8 mouse cellular contexts compared by ENCODE assay signal in the genomic region with DNA sequence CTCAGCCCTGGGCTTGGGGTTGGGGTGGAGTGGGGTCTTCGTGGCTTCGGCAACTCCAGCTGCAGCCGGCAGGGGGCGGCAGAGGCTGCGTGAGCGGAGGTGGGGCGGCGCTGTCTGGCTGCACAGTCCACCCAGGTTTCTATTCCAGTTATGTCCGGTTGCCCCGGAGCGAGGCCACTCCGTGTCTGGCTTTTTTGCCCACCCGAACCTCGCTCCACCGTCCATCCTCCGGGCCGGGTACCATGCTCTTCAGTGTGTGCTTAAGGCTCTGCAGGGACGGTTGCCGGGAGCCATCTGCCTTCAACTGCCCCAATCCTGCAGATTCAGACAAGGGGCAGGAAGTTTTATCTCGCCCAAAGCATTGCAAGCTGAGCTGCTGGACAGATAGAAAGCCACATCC. TPM values are rescaled to one million over a fixed set of nuclear protein-coding genes. Genes with fewer than 3 reads are reported as not detected.
A peak's percentile ranks its signal among the peaks of the same experiment; 100 is the strongest.
DNase-seq lines count a peak whose midpoint lies in the region; ATAC-seq lines count a peak whose summit lies in the region.

No protein-coding gene starts in this region.

- DNase-seq in ZHBTc4 (ENCODE audit: low read depth, low spot score), result peak; percentile 75
- DNase-seq in cerebellum, postnatal 36 days, result peak; percentile 47 to 58
- DNase-seq in gastrocnemius, adult 18-20 months (ENCODE audit: low spot score), result peak; percentile 24
- DNase-seq in hindbrain, embryonic 14.5 days (ENCODE audit: low spot score), result peak; percentile 76
- DNase-seq in left cerebral cortex, postnatal 25 days (ENCODE audit: low spot score in 2 of 2), result peak; percentile 31 to 42
- DNase-seq in right cerebral cortex, adult 18-20 months, result peak; percentile 41
- DNase-seq in urinary bladder, postnatal 36 days (ENCODE audit: low spot score in 2 of 2), result peak; percentile 5 to 28

- peak overlapping the region; percentile 49; the same call in 1 of the 2 replicates for H3K9ac ChIP-seq in hindbrain, embryonic 14.5 days

- H3K4me1 ChIP-seq in hindbrain, embryonic 14.5 days (replicated peaks; ENCODE audit: control insufficient read depth, insufficient read depth, low read length), result no peaks in the 10 kb centered on the region

- H3K4me3 ChIP-seq in hindbrain, embryonic 14.5 days (replicated peaks; ENCODE audit: low read length), result peak overlapping the region; percentile 33

- 0 out of 2 replicates have a peak, but pooled peaks cover 5% of the 10 kb centered on the region for H3K27me3 ChIP-seq in hindbrain, embryonic 14.5 days (ENCODE audit: control insufficient read depth, insufficient read depth, low read length)

- no peaks in the 10 kb centered on the region for H3K9me3 ChIP-seq in hindbrain, embryonic 14.5 days (ENCODE audit: control insufficient read depth, low read length)

- H3K27ac ChIP-seq in hindbrain, embryonic 14.5 days, result no peak overlapping the region

- H3K4me2 ChIP-seq in hindbrain, embryonic 14.5 days (replicated peaks), result peak overlapping the region; percentile 65

- no peaks in the 10 kb centered on the region for H3K36me3 ChIP-seq in hindbrain, embryonic 14.5 days (replicated peaks; ENCODE audit: control insufficient read depth, insufficient read depth)

- WGBS in hindbrain, embryonic 14.5 days, result 0% methylated on average over 20 of the region's 20 CpGs

- ATAC-seq in hindbrain, embryonic 14.5 days (ENCODE audit: low FRiP score), result peak; percentile 89
- ATAC-seq in megakaryocyte progenitor cell, adult 5-6 weeks (replicated peaks; ENCODE audit: poor library complexity), result peak; percentile 100

- intact Hi-C loops in left cerebral cortex, postnatal 25 days (cut with DNase I), result no loop called here

RNA-seq across cellular contexts. Expression of a gene that starts 36.3 kb away (rescaled TPM):
- not detected for total RNA-seq in gastrocnemius, adult 18-20 months (2021)
- 1.6 and 2.1 TPM in 2 replicates for polyA plus RNA-seq in hindbrain, embryonic 14.5 days (2014; fragmentation: Nextera tagmentation; extraction: Ambion mirVana)
- total RNA-seq in left cerebral cortex, postnatal 25 days (2021), result 1 to 10 TPM; 4.6 to 4.7 TPM
- 0.07 TPM in 1 of 2 replicates, not detected in the other for total RNA-seq in megakaryocyte progenitor cell, adult 5-6 weeks (2015)
- total RNA-seq in megakaryocyte progenitor cell, adult 5-6 weeks (2017), result not detected in 2 replicates

Comparison
In these comparisons a context has a peak if more than half of its experiments do, and no peak if none do; other contexts are left out.
1. DNase-seq: peak in every context shown above with its lines; median percentile 76 in hindbrain, embryonic 14.5 days; 75 in ZHBTc4; 52 in cerebellum, postnatal 36 days; 41 in right cerebral cortex, adult 18-20 months; 36 in left cerebral cortex, postnatal 25 days; 24 in gastrocnemius, adult 18-20 months; 16 in urinary bladder, postnatal 36 days.
2. RNA of a gene that starts 36.3 kb away (total RNA-seq): 4.6 to 4.7 TPM in left cerebral cortex, postnatal 25 days; 0.07 TPM in megakaryocyte progenitor cell, adult 5-6 weeks and not detected in gastrocnemius, adult 18-20 months; every median in the first group is over 4 times any median in the second.